Mouse (Mus musculus) heart, adult 2 months (tissue): Measurements from ENCODE around the gene Jazf1. TPM values are rescaled to one million over a fixed set of nuclear protein-coding genes. Genes with fewer than 3 reads are reported as not detected.

Experiments used
- DNase-seq, 2 experiments: peaks; one replicate each; pipeline ENCODE4 v3.0.0; 2021
- H3K27ac ChIP-seq: fragments of 200-600 bp; 2 replicates; pipeline ENCODE4 v1.8.1; 2022
- H3K27me3 ChIP-seq: fragments of 200-500 bp; 2 replicates; pipeline ENCODE4 v1.6.1; 2012; ENCODE audit warnings: mild to moderate bottlenecking, low read length, inconsistent platforms, mixed read lengths; ENCODE audit not compliant: control insufficient read depth, insufficient read depth
- H3K36me3 ChIP-seq: fragments of 200-500 bp; 2 replicates; pipeline ENCODE4 v1.6.1; 2012; ENCODE audit warnings: low read length, inconsistent platforms; ENCODE audit not compliant: control insufficient read depth, insufficient read depth
- H3K4me1 ChIP-seq: fragments of 200-500 bp; 2 replicates; pipeline ENCODE4 v1.6.1; 2011; ENCODE audit warnings: low read length; ENCODE audit not compliant: control insufficient read depth, insufficient read depth
- H3K4me3 ChIP-seq: fragments of 200-600 bp; 2 replicates; pipeline ENCODE4 v1.8.1; 2022
- H3K79me2 ChIP-seq: fragments of 200-500 bp; replicated peaks from 2 replicates; pipeline ENCODE4 v1.6.1; 2012; ENCODE audit warnings: mild to moderate bottlenecking, inconsistent platforms, low read length, moderate library complexity, mixed read lengths; ENCODE audit not compliant: control insufficient read depth, insufficient read depth
- H3K9ac ChIP-seq: fragments of 200-500 bp; 2 replicates; pipeline ENCODE4 v1.6.1; 2012; ENCODE audit warnings: low read depth, mild to moderate bottlenecking, control low read depth, inconsistent platforms, low read length, mixed read lengths
- CTCF ChIP-seq: fragments of 200-600 bp; IDR thresholded peaks from 2 replicates; pipeline ENCODE4 v1.8.1; 2022; ENCODE audit warnings: antibody characterized with exemption, mild to moderate bottlenecking, moderate library complexity
- EP300 ChIP-seq: fragments of 200-500 bp; IDR thresholded peaks from 2 replicates; pipeline ENCODE4 v1.6.1; 2011; ENCODE audit warnings: low read depth, low read length, control low read depth; ENCODE audit not compliant: insufficient read depth
- POLR2A ChIP-seq: fragments of 200-500 bp; IDR thresholded peaks from 2 replicates; pipeline ENCODE4 v1.6.1; 2011; ENCODE audit warnings: mild to moderate bottlenecking, low read depth, low read length, control low read depth; ENCODE audit not compliant: insufficient read depth
- WGBS: fragments of 180-500 bp; shearing (Covaris S2); methylation state at CpG from one replicate; pipeline ENCODE4 v1.1.7; 2018; 5-methylcytosine and 5-hydroxymethylcytosine counted together
- intact Hi-C: fragments of 180-260 bp; cut with DNase I; formaldehyde crosslinking; loops from one replicate; pipeline ENCODE4 v1.15.1; 2025
- polyA plus RNA-seq: library from polyadenylated mRNA; depleted of rRNA; stranded (reverse); fragments of >200 nt; gene quantifications from 2 replicates; pipeline ENCODE4 v1.2.3, GENCODE M21; 2012
- total RNA-seq, 2 experiments: library from RNA; stranded (reverse); gene quantifications; 2 replicates each; pipeline ENCODE4 v1.2.3; 2021

The Jazf1 gene
- total and polyA plus RNA-seq, 3 experiments = 1.2 to 2.6 (median 1.4) TPM

GRCm38 (mm10) chr6:52893811-52894500 lies 174.5 kb downstream of the Jazf1 start:
- H3K4me1 ChIP-seq = no peaks in the 10 kb centered on the region; the same call in 1 of the 2 replicates
- H3K4me3 ChIP-seq = no peak overlapping the region
- H3K27ac ChIP-seq = no peak overlapping the region
- intact Hi-C loops = no loop called here
- TF ChIP-seq EP300 = no peak
- TF ChIP-seq CTCF = no peak
- no peak for TF ChIP-seq POLR2A
- DNase-seq = no peak
- no peaks in the 10 kb centered on the region for H3K79me2 ChIP-seq
- no peaks in the 10 kb centered on the region for H3K27me3 ChIP-seq
- H3K9ac ChIP-seq = no peak overlapping the region
- WGBS = 89% methylated on average over 9 of the region's 9 CpGs
- no peaks in the 10 kb centered on the region for H3K36me3 ChIP-seq

- Histone ChIP-seq H3K36me3 (no peaks in the 10 kb centered on the region), H3K27ac (no peak overlapping the region), H3K27me3 (no peaks in the 10 kb centered on the region), H3K79me2 (no peaks in the 10 kb centered on the region), H3K4me3 (no peak overlapping the region), H3K4me1 (no peaks in the 10 kb centered on the region; the same call in 1 of the 2 replicates), H3K9ac (no peak overlapping the region)
- intact Hi-C loops = no loop called here
- no peak for DNase-seq
- no peak for TF ChIP-seq EP300
- no peak for TF ChIP-seq CTCF
- TF ChIP-seq POLR2A = no peak
- 89% methylated on average over 3 of the region's 3 CpGs for WGBS
Measured at GRCm38 (mm10) chr6:52892978-52893377, 175.5 kb downstream of the Jazf1 start.

- intact Hi-C loops = no loop called here
- Histone ChIP-seq H3K27me3 (no peaks in the 10 kb centered on the region), H3K36me3 (no peaks in the 10 kb centered on the region), H3K4me1 (no peaks in the 10 kb centered on the region), H3K4me3 (no peak overlapping the region), H3K27ac (no peak overlapping the region), H3K79me2 (no peaks in the 10 kb centered on the region), H3K9ac (no peak overlapping the region)
- TF ChIP-seq CTCF = no peak
- no peak for TF ChIP-seq POLR2A
- no peak for TF ChIP-seq EP300
- WGBS = 81% methylated on average over 4 of the region's 4 CpGs
- no peak for DNase-seq
Measured at GRCm38 (mm10) chr6:52887541-52888203, 180.8 kb downstream of the Jazf1 start.

DNA sequence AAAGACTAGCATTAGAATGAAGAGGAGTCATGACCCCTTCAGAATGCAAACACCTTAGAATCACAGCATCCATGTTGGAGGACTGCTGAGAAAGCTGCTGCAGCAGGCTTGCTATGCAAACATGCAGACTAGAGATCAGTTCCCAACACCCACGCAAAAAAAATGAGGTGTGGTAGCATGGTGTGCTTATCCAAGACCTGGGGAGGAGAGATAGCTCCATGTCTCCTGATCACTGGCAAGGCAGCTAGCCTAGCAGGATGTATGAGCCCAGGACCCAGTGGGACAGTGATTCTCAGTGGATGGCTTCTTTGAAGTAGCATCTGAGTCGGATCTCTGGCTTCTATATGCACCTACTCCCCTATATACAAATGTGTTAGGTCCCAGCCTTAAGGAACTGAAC lies 184.7 kb downstream of the Jazf1 start:
- intact Hi-C loops = no loop called here
- Histone ChIP-seq H3K27ac (no peak overlapping the region), H3K4me1 (no peaks in the 10 kb centered on the region), H3K4me3 (no peak overlapping the region), H3K27me3 (no peaks in the 10 kb centered on the region), H3K36me3 (no peaks in the 10 kb centered on the region), H3K9ac (no peak overlapping the region), H3K79me2 (no peaks in the 10 kb centered on the region)
- 61% methylated on average over 2 of the region's 2 CpGs for WGBS
- TF ChIP-seq POLR2A (no peak), CTCF (no peak), EP300 (no peak)
- DNase-seq = no peak

- H3K27me3 ChIP-seq = no peaks in the 10 kb centered on the region
- no peaks in the 10 kb centered on the region for H3K36me3 ChIP-seq
- H3K79me2 ChIP-seq = no peaks in the 10 kb centered on the region
- intact Hi-C loops = no loop called here
- no peak overlapping the region for H3K9ac ChIP-seq
- H3K27ac ChIP-seq = no peak overlapping the region
- no peak for TF ChIP-seq CTCF
- TF ChIP-seq EP300 = no peak
- TF ChIP-seq POLR2A = no peak
- H3K4me1 ChIP-seq = no peaks in the 10 kb centered on the region
- 32% methylated on average over 4 of the region's 4 CpGs for WGBS
- no peak overlapping the region for H3K4me3 ChIP-seq
- no peak for DNase-seq
Measured at GRCm38 (mm10) chr6:52877176-52877575, 191.3 kb downstream of the Jazf1 start.

DNA sequence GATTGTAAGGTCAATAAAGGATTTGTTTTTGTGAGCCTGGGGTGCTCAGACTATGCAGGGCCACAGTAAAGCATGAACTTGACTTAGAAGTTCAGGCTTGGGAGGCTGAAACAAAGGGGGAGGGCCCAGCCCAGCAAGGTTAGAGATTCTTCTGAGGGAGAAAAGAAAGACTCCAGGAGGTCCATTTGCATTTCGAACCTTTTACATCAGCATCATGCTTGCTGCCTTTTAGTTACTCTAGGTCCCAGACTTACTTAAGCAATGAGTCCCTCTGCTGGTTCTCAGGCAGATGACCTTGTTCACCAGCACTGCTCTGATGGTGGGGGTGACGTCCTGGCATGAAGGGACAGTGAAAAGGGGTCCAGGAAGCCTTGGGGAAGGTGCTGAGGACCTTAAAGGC lies 197.1 kb downstream of the Jazf1 start:
- 54% methylated on average over 2 of the region's 2 CpGs for WGBS
- peaks cover 6% of the 10 kb centered on the region for H3K4me1 ChIP-seq
- H3K27ac ChIP-seq = no peak overlapping the region
- H3K9ac ChIP-seq = no peak overlapping the region
- TF ChIP-seq EP300 (no peak), CTCF (0 out of 2 replicates have a peak, but pooled peaks have one; percentile 8), POLR2A (no peak)
- no peak for DNase-seq
- H3K79me2 ChIP-seq = no peaks in the 10 kb centered on the region
- no peak overlapping the region for H3K4me3 ChIP-seq
- H3K27me3 ChIP-seq = no peaks in the 10 kb centered on the region
- H3K36me3 ChIP-seq = peaks cover 2% of the 10 kb centered on the region; the same call in 1 of the 2 replicates
- intact Hi-C loops = no loop called here
